Mouse (Mus musculus) spleen, adult 2 months (tissue): ENCODE measurements around the gene Zcchc24.

Experiments
- CTCF ChIP-seq: fragments of 200-500 bp; IDR thresholded peaks from 2 replicates; pipeline ENCODE4 v1.5.1; 2011; ENCODE audit warnings: mild to moderate bottlenecking, inconsistent platforms; ENCODE audit not compliant: insufficient read depth, insufficient read length, insufficient replicate concordance; ENCODE audit errors: extremely low read depth
- POLR2A ChIP-seq: fragments of 200-500 bp; IDR thresholded peaks from 2 replicates; pipeline ENCODE4 v1.6.1; 2011; ENCODE audit warnings: low read depth, low read length, inconsistent platforms

DNA sequence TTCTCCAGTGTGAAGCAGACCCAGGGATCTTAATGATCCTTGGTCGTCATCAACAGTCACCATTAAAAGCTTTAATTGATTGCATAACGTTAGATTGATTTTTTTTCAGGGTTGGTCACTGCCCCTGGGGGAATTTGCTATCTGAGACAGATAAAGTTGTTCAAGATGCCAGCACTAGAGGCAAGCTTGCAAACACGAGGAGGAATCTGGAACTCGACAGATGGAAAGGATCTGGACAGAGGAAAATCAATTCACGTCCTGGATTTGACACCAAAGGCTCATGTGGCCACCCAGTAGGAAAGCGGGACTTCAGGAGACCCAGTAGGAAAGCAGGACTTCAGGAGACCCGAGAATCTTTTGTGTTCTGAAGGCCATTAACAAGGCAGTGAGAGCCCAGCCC is 14.4 kb upstream of the Zcchc24 start:
- TF ChIP-seq CTCF (no peak), POLR2A (no peak)
